Mouse (Mus musculus): ENCODE results near the gene Olfr735.

Olfr735 gene
- long read RNA-seq, experiment 1 = 0 reads
- long read RNA-seq, experiment 2 = 0 reads

DNA sequence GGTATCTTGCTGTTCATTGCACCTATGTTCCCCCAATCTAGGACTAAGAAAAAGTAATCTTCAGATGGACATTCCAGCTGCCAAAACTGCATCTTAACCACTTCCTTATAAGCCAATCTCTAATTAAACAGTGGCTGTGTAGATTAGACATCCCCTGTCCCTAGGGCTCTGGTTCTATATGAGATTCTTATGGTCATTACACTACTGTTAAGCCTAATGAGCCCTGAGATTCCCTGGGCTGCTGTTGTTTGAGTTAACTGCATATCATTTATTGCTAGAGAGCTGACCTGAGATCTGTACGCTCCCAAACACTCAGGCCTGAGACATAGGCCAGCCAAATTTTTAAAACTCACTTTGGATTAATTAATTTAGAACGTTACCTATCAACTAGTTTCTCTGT lies at the start of gene Olfr735:
Olfr735 (minus strand) TSS at position 77 of the 400 bp plus-strand sequence.
- intact Hi-C loops (cut with DNase I) = no loop called here

DNA sequence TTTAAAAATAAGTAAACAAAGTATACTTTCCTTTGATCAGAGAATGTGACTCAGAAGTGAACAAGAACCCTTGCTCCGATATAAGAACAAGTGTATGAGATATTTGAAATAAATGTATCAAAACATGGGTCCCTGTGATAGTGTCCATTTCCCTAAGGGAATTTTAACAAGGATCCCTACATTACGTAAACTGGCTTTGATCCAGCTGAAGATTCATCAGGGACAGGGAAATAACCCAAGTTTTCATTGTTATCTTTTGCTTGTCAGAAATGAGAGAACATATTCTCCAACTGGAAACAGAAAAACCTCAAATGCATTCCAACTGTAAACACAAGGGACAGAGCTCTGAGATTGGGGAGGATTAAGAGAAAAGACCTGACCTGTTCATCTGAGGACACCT lies 32.2 kb upstream of the Olfr735 start, which contains the start of gene Olfr736:
Olfr736 (plus strand) TSS at position 301 of the 400 bp plus-strand sequence.
- intact Hi-C loops (cut with DNase I) = no loop called here

DNA sequence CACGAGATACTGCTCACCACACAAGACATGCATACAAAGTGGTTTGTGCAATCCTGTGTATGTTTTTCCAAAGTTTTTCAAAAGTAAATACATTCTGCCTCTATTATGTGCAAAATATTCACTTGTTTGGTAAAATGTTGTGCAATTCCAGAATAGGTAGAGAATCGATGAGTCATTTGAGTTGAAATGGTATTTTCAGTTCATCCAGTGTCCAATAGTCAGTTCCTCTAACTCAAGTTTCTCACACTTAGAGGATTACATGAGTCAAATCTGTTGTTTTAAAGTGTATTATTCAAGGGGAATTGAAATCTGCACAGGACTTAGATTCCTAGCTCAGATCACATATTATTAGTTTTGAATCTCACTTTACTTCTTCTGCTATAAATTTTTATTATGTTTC lies 14.9 kb upstream of the Olfr735 start:
- intact Hi-C loops (cut with DNase I) = no loop called here

DNA sequence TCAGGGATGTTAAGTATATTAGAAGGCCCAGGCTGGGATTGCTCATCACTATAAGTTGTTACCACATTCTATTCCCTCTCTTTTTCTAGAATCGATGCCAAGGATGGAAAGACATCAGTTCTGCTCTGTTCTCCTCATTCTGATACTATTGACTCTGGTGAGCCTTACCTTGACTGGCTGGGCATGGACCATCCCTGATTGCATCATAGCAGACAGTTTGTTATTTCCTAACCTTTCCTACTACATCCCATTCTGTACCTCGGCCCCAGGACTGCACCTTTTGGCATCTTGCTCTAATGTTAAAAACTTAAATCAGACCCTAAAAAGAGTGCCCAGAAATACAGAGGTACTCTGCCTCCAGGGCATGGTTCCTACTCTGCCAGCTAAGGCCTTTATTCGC lies 11.8 kb upstream of the Olfr735 start:
- intact Hi-C loops (cut with DNase I) = no loop called here

DNA sequence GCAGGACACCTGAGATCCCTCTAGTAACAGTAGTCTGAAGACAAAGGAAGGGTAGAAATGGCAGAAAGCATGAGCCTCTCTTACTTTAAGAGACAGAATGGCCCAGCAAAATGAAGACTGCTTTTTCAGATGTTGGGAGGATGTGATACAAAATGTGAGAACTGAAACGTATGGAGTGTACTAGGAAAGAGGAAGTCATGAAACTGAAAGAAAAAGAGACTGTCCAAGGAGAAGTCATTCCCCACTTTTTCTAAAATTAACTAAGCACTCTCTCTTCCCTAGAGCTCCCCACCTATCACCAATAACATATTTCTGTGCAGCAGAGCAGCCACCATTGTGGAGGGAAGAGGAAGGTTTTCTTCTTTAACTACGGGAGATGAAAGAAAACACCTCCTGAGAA lies 8.9 kb upstream of the Olfr735 start, which contains the start of gene Tlr11:
Tlr11 (plus strand) TSS at position 322 of the 400 bp plus-strand sequence.
- intact Hi-C loops (cut with DNase I) = no loop called here

DNA sequence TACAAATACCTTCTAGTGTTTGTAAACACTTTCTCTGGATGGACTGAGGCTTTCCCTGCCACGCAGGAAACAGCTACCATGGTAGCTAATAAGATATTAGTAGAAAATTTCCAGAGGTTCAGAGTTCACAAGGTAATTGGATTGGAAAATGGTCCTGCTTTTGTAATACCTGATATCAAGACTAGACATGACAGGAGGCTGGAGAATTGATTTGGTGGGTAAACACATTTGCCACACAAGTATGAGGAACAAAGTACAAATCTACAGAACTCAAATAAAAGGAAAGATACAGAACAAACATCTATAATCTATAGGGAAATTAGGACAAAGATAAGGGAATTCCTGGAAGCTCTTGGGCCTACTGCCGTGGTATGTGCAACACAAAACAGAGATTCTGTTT lies 8.1 kb upstream of the Olfr735 start:
- intact Hi-C loops (cut with DNase I) = no loop called here

DNA sequence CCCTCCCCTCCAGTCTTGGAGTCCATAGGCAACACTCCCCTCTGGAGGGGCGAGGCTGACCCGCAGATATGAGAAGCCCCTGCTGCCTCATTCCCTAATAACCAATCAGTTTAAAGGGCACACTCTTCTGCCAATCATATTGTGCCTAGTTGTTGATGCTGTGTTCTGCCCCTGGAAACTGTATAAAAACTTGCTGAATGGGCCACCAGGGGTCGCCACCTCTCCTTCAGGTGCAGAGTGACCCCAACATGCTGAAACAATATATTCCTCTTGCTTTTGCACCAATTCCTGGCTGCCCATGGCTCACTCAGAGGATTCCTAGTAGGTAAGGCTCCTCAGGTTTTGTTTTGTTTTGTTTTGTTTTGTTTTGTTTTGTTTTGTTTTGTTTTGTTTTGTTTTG lies 3.8 kb upstream of the Olfr735 start:
- intact Hi-C loops (cut with DNase I) = no loop called here

DNA sequence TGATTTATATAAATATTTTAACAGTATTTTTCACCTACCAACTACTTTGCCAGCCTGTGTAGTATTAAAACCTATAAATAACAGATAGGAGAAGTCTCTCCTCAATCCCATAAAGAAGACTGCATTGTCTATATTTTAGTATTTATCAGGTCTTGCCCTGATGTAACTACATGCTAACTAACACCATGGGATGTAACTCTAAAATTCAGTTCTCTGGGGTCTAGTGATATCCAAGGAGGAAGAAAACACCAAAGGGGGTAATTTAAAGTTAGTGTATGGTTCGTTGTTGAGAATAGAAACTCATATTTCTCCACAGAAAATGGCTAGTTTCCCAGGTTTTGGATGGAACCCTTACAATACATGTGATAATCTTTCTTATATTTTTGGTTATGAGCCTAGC lies 22.0 kb downstream of the Olfr735 start, which contains the start of gene Olfr734:
Olfr734 (minus strand) TSS at position 101 of the 400 bp plus-strand sequence.
- intact Hi-C loops (cut with DNase I) = no loop called here

DNA sequence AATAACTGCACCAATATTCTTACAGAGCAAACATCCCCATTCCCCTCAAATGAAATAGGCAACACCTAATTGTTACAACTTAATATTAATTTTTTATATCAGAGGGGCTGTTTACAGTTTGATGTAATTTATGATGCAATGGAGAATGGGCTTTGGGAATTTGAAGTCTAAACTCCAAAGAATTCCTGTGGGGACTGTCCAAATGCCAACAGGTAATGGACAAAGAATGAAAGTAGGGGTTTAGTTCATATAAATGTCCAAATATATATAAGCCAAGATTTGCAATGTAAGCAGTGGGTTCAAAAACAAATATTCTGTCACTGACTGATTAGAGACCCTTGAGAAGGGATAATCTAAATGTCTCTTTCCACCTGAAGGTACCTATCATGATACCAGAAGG lies 47.2 kb downstream of the Olfr735 start, which contains the start of gene Olfr733:
Olfr733 (minus strand) TSS at position 101 of the 400 bp plus-strand sequence.
- intact Hi-C loops (cut with DNase I) = no loop called here
